Mouse (Mus musculus) testis, postnatal 10 days (tissue): ENCODE data around the gene Rbm26.

Experiments used
- DNase-seq: peaks from one replicate; pipeline ENCODE4 v3.0.0; 2021; ENCODE audit warnings: low spot score

The Rbm26 gene

GRCm38 (mm10) chr14:105177238-105177693 is at the start of gene Rbm26:
Gene Rbm26 (minus strand): TSS chr14:105177327.
- peak; percentile 97 for DNase-seq

GRCm38 (mm10) chr14:105225790-105226189 is 48.7 kb upstream of the Rbm26 start:
- no peak for DNase-seq

- DNase-seq, result no peak
These were observed 45.1 kb upstream of the Rbm26 start for GRCm38 (mm10) chr14:105222240-105222639.

- no peak for DNase-seq
These were observed 42.6 kb upstream of the Rbm26 start for GRCm38 (mm10) chr14:105219525-105220376.

- DNase-seq, result no peak
These were observed 21.3 kb upstream of the Rbm26 start for GRCm38 (mm10) chr14:105198401-105198800.

GRCm38 (mm10) chr14:105194682-105195081 is 17.6 kb upstream of the Rbm26 start:
- DNase-seq, result no peak

GRCm38 (mm10) chr14:105184866-105185265 is 7.7 kb upstream of the Rbm26 start:
- DNase-seq, result no peak

GRCm38 (mm10) chr14:105182786-105183185 is 5.7 kb upstream of the Rbm26 start:
- DNase-seq, result no peak

- DNase-seq, result no peak
These were observed 2.6 kb upstream of the Rbm26 start for GRCm38 (mm10) chr14:105179733-105180132.

- no peak for DNase-seq
These were observed 1.9 kb upstream of the Rbm26 start for GRCm38 (mm10) chr14:105178996-105179395.

- DNase-seq, result peak; percentile 73
These were observed 552 bp downstream of the Rbm26 start for GRCm38 (mm10) chr14:105176381-105177168.

GRCm38 (mm10) chr14:105167181-105167580 is 9.9 kb downstream of the Rbm26 start:
- no peak for DNase-seq

GRCm38 (mm10) chr14:105164793-105165192 is 12.3 kb downstream of the Rbm26 start:
- no peak for DNase-seq

- DNase-seq, result no peak
These were observed 15.8 kb downstream of the Rbm26 start for GRCm38 (mm10) chr14:105161334-105161733.

- DNase-seq, result no peak
These were observed 18.6 kb downstream of the Rbm26 start for GRCm38 (mm10) chr14:105158526-105158925.

- DNase-seq, result no peak
These were observed 43.1 kb downstream of the Rbm26 start for GRCm38 (mm10) chr14:105134076-105134475.

- no peak for DNase-seq
These were observed 49.3 kb downstream of the Rbm26 start for GRCm38 (mm10) chr14:105127715-105128385.

GRCm38 (mm10) chr14:105124513-105124912 is 52.6 kb downstream of the Rbm26 start:
- no peak for DNase-seq

GRCm38 (mm10) chr14:105115402-105115801 is 61.7 kb downstream of the Rbm26 start:
- no peak for DNase-seq

GRCm38 (mm10) chr14:105106252-105106651 is 70.9 kb downstream of the Rbm26 start:
- DNase-seq, result no peak

GRCm38 (mm10) chr14:105098861-105099260 is 78.3 kb downstream of the Rbm26 start:
- no peak for DNase-seq

GRCm38 (mm10) chr14:105096221-105096620 is 80.9 kb downstream of the Rbm26 start:
- no peak for DNase-seq
